Mouse (Mus musculus): ENCODE measurements around the gene Plp2.

The Plp2 gene

GRCm38 (mm10) chrX:7674284-7675000 is 3.3 kb upstream of the Plp2 start:
- Histone ChIP-seq H3K36me3 (ENCODE audit: control insufficient read depth, insufficient read depth, low read length, poor library complexity, severe bottlenecking) (no peaks in the 10 kb centered on the region), H3K27me3 (ENCODE audit: control insufficient read depth, insufficient read depth, low read length, poor library complexity, severe bottlenecking) (no peaks in the 10 kb centered on the region)
- DNase-seq (ENCODE audit: low read depth, low spot score), result peak; percentile 18

- Histone ChIP-seq H3K27me3 (ENCODE audit: control insufficient read depth, insufficient read depth, low read length, poor library complexity, severe bottlenecking) (no peaks in the 10 kb centered on the region), H3K36me3 (ENCODE audit: control insufficient read depth, insufficient read depth, low read length, poor library complexity, severe bottlenecking) (no peaks in the 10 kb centered on the region)
- peak; percentile 72 for DNase-seq (ENCODE audit: low read depth, low spot score)
Measured at GRCm38 (mm10) chrX:7673578-7674281, 2.5 kb upstream of the Plp2 start.

GRCm38 (mm10) chrX:7672739-7673138 is 1.5 kb upstream of the Plp2 start:
- H3K27me3 ChIP-seq (ENCODE audit: control insufficient read depth, insufficient read depth, low read length, poor library complexity, severe bottlenecking), result no peaks in the 10 kb centered on the region
- no peak for DNase-seq (ENCODE audit: low read depth, low spot score)
- no peaks in the 10 kb centered on the region for H3K36me3 ChIP-seq (ENCODE audit: control insufficient read depth, insufficient read depth, low read length, poor library complexity, severe bottlenecking)

- DNase-seq (ENCODE audit: low read depth, low spot score), result peak; percentile 77
- Histone ChIP-seq H3K27me3 (ENCODE audit: control insufficient read depth, insufficient read depth, low read length, poor library complexity, severe bottlenecking) (no peaks in the 10 kb centered on the region), H3K36me3 (ENCODE audit: control insufficient read depth, insufficient read depth, low read length, poor library complexity, severe bottlenecking) (0 out of 2 replicates have a peak, but pooled peaks cover 1% of the 10 kb centered on the region)
Measured at GRCm38 (mm10) chrX:7670390-7670881, 754 bp downstream of the Plp2 start.

GRCm38 (mm10) chrX:7665739-7666502 is 5.3 kb downstream of the Plp2 start:
- no peak for DNase-seq (ENCODE audit: low read depth, low spot score)
- Histone ChIP-seq H3K36me3 (ENCODE audit: control insufficient read depth, insufficient read depth, low read length, poor library complexity, severe bottlenecking) (0 out of 2 replicates have a peak, but pooled peaks cover 1% of the 10 kb centered on the region), H3K27me3 (ENCODE audit: control insufficient read depth, insufficient read depth, low read length, poor library complexity, severe bottlenecking) (no peaks in the 10 kb centered on the region)

- Histone ChIP-seq H3K36me3 (ENCODE audit: control insufficient read depth, insufficient read depth, low read length, poor library complexity, severe bottlenecking) (0 out of 2 replicates have a peak, but pooled peaks cover 1% of the 10 kb centered on the region), H3K27me3 (ENCODE audit: control insufficient read depth, insufficient read depth, low read length, poor library complexity, severe bottlenecking) (no peaks in the 10 kb centered on the region)
- no peak for DNase-seq (ENCODE audit: low read depth, low spot score)
Measured at GRCm38 (mm10) chrX:7664791-7665190, 6.4 kb downstream of the Plp2 start.

GRCm38 (mm10) chrX:7662936-7663335 is 8.3 kb downstream of the Plp2 start:
- Histone ChIP-seq H3K36me3 (ENCODE audit: control insufficient read depth, insufficient read depth, low read length, poor library complexity, severe bottlenecking) (0 out of 2 replicates have a peak, but pooled peaks cover 1% of the 10 kb centered on the region), H3K27me3 (ENCODE audit: control insufficient read depth, insufficient read depth, low read length, poor library complexity, severe bottlenecking) (no peaks in the 10 kb centered on the region)
- DNase-seq (ENCODE audit: low read depth, low spot score), result no peak

- Histone ChIP-seq H3K36me3 (ENCODE audit: control insufficient read depth, insufficient read depth, low read length, poor library complexity, severe bottlenecking) (no peaks in the 10 kb centered on the region), H3K27me3 (ENCODE audit: control insufficient read depth, insufficient read depth, low read length, poor library complexity, severe bottlenecking) (no peaks in the 10 kb centered on the region)
- DNase-seq (ENCODE audit: low read depth, low spot score), result no peak
Measured at GRCm38 (mm10) chrX:7661086-7661485, 10.1 kb downstream of the Plp2 start.

GRCm38 (mm10) chrX:7658785-7659589 is 12.2 kb downstream of the Plp2 start:
- Histone ChIP-seq H3K27me3 (ENCODE audit: control insufficient read depth, insufficient read depth, low read length, poor library complexity, severe bottlenecking) (no peaks in the 10 kb centered on the region), H3K36me3 (ENCODE audit: control insufficient read depth, insufficient read depth, low read length, poor library complexity, severe bottlenecking) (no peaks in the 10 kb centered on the region)
- DNase-seq (ENCODE audit: low read depth, low spot score), result no peak

- DNase-seq (ENCODE audit: low read depth, low spot score), result no peak
- Histone ChIP-seq H3K27me3 (ENCODE audit: control insufficient read depth, insufficient read depth, low read length, poor library complexity, severe bottlenecking) (no peaks in the 10 kb centered on the region), H3K36me3 (ENCODE audit: control insufficient read depth, insufficient read depth, low read length, poor library complexity, severe bottlenecking) (no peaks in the 10 kb centered on the region)
Measured at GRCm38 (mm10) chrX:7658031-7658784, 13.0 kb downstream of the Plp2 start.

- H3K27me3 ChIP-seq (ENCODE audit: control insufficient read depth, insufficient read depth, low read length, poor library complexity, severe bottlenecking), result no peaks in the 10 kb centered on the region
- H3K36me3 ChIP-seq (ENCODE audit: control insufficient read depth, insufficient read depth, low read length, poor library complexity, severe bottlenecking), result no peaks in the 10 kb centered on the region
- DNase-seq (ENCODE audit: low read depth, low spot score), result peak; percentile 70
Measured at GRCm38 (mm10) chrX:7657221-7657639, 14.0 kb downstream of the Plp2 start, which contains the start of gene Prickle3. Gene Prickle3, plus strand, starts transcription at chrX:7657260.

GRCm38 (mm10) chrX:7648671-7649304 is 22.4 kb downstream of the Plp2 start:
- no peaks in the 10 kb centered on the region for H3K27me3 ChIP-seq (ENCODE audit: control insufficient read depth, insufficient read depth, low read length, poor library complexity, severe bottlenecking)
- no peaks in the 10 kb centered on the region for H3K36me3 ChIP-seq (ENCODE audit: control insufficient read depth, insufficient read depth, low read length, poor library complexity, severe bottlenecking)
- DNase-seq (ENCODE audit: low read depth, low spot score), result peak; percentile 93

GRCm38 (mm10) chrX:7645349-7645748 is 25.8 kb downstream of the Plp2 start:
- Histone ChIP-seq H3K36me3 (ENCODE audit: control insufficient read depth, insufficient read depth, low read length, poor library complexity, severe bottlenecking) (no peaks in the 10 kb centered on the region), H3K27me3 (ENCODE audit: control insufficient read depth, insufficient read depth, low read length, poor library complexity, severe bottlenecking) (no peaks in the 10 kb centered on the region)
- DNase-seq (ENCODE audit: low read depth, low spot score), result peak; percentile 87

All from splenic B cell, adult 2 months (primary cell).